Mouse (Mus musculus): ENCODE results near the gene Stxbp2. TPM values are rescaled to one million over a fixed set of nuclear protein-coding genes. Genes with fewer than 3 reads are reported as not detected.

The Stxbp2 gene
- polyA plus RNA-seq, 1 experiment from 2014 or later = 76.5 TPM

DNA sequence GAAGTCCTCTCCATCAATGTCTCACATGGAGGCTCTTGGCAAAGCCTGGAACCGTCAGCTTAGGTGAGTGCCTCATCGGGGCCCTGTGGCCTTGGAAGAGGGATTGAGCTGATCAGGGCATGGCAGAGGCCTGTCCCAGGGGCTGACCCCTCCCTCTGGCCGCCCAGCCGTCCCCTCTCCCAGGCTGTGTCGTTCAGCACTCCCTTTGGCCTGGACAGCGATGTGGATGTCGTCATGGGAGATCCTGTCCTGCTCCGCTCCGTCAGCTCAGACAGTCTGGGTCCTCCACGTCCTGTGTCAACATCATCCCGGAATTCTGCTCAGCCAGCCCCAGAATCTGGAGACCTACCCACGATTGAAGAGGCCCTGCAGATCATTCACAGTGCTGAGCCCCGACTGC lies 27.3 kb upstream of the Stxbp2 start:
- Histone ChIP-seq H3K4me1 (no peaks in the 10 kb centered on the region), H3K9me3 (replicated peaks) (no peaks in the 10 kb centered on the region), H3K9ac (no peak overlapping the region), H3K27me3 (replicated peaks) (0 out of 2 replicates have a peak, but pooled peaks cover 2% of the 10 kb centered on the region), H3K36me3 (peaks cover 12% of the 10 kb centered on the region), H3K27ac (no peak overlapping the region), H3K4me2 (no peak overlapping the region), H3K4me3 (no peak overlapping the region)
- ATAC-seq = no peak
- 58% methylated on average over 13 of the region's 13 CpGs for WGBS (ENCODE audit: insufficient replicate concordance)

- H3K4me2 ChIP-seq = no peak overlapping the region
- WGBS (ENCODE audit: insufficient replicate concordance) = 60% methylated on average over 16 of the region's 16 CpGs
- no peak overlapping the region for H3K4me3 ChIP-seq
- no peaks in the 10 kb centered on the region for H3K4me1 ChIP-seq
- no peaks in the 10 kb centered on the region for H3K9me3 ChIP-seq (replicated peaks)
- ATAC-seq = no peak
- no peak overlapping the region for H3K9ac ChIP-seq
- peaks cover 43% of the 10 kb centered on the region for H3K36me3 ChIP-seq
- H3K27ac ChIP-seq = no peak overlapping the region
- no peaks in the 10 kb centered on the region for H3K27me3 ChIP-seq (replicated peaks)
Measured at GRCm38 (mm10) chr8:3606593-3606992, 24.2 kb upstream of the Stxbp2 start.

DNA sequence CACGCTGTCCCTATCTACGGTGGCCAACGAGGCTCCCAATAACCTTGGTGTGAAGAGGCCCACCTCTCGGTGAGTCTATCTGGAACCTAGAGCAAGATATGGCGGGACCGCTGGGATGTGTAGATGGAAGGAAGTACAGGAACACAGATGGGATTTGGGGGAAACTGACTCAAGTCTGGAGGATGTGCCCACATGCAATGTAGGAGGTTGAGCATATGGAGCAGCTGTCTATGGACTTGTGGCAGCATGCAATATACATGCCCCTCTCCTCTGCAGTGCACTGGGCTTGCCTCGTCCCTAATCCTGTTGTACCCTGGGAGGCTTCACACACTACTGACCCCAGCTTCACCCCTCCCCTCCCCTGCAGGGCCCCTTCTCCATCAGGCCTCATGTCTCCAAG lies 22.9 kb upstream of the Stxbp2 start:
- H3K9me3 ChIP-seq (replicated peaks) = no peaks in the 10 kb centered on the region
- no peak overlapping the region for H3K4me2 ChIP-seq
- no peaks in the 10 kb centered on the region for H3K4me1 ChIP-seq
- 83% methylated on average over 7 of the region's 7 CpGs for WGBS (ENCODE audit: insufficient replicate concordance)
- peaks cover 56% of the 10 kb centered on the region for H3K36me3 ChIP-seq
- no peak overlapping the region for H3K9ac ChIP-seq
- no peaks in the 10 kb centered on the region for H3K27me3 ChIP-seq (replicated peaks)
- no peak overlapping the region for H3K4me3 ChIP-seq
- H3K27ac ChIP-seq = no peak overlapping the region
- ATAC-seq = no peak

- H3K36me3 ChIP-seq = peaks cover 70% of the 10 kb centered on the region
- no peak overlapping the region for H3K4me2 ChIP-seq
- H3K27ac ChIP-seq = no peak overlapping the region
- H3K4me3 ChIP-seq = no peak overlapping the region
- no peak for ATAC-seq
- no peaks in the 10 kb centered on the region for H3K4me1 ChIP-seq
- H3K9me3 ChIP-seq (replicated peaks) = no peaks in the 10 kb centered on the region
- H3K27me3 ChIP-seq (replicated peaks) = no peaks in the 10 kb centered on the region
- no peak overlapping the region for H3K9ac ChIP-seq
- WGBS (ENCODE audit: insufficient replicate concordance) = 83% methylated on average over 12 of the region's 12 CpGs
Measured at GRCm38 (mm10) chr8:3609046-3609815, 21.5 kb upstream of the Stxbp2 start.

- Histone ChIP-seq H3K9me3 (replicated peaks) (no peaks in the 10 kb centered on the region), H3K9ac (no peak overlapping the region), H3K36me3 (peaks cover 75% of the 10 kb centered on the region), H3K27ac (no peak overlapping the region), H3K27me3 (replicated peaks) (no peaks in the 10 kb centered on the region), H3K4me1 (no peaks in the 10 kb centered on the region), H3K4me3 (no peak overlapping the region), H3K4me2 (no peak overlapping the region)
- WGBS (ENCODE audit: insufficient replicate concordance) = 87% methylated on average over 6 of the region's 6 CpGs
- ATAC-seq = no peak
Measured at GRCm38 (mm10) chr8:3609816-3610150, 21.0 kb upstream of the Stxbp2 start.

DNA sequence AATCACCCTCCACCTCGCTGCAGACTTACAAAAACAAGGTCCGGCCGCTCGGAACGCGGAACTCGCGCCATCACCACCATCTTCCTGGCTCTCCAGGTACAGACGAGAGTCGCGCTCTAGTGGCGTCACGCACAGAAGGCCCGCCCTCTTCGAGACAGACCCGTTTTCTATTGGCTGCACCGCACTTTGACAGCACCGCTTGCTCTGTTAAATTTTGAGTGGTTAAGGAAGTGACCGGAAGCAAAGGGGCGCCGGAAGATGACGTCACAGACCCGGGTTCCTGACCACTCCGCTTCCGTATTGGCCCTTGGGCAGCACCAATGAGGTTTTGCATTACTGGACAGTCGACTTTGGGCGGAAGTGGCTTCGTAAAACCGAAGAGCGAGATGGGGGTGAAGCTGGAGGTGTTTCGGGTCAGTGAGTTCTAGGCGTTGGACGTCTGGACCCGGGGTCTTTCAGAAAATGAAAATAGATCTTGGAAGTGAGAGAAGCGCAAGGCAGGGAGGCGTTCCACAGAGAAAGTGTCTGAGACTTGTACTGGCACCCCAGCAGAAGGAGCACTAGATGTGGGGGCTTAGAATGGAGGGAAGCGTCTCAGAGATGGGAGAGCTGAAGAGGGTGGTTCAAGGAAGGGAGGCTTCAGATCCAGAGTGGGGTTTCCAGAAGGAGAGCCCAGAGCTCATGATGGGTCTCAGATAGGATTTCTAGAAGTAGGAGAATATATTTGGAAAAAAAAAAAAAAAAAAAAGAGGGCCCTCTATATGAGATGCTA lies 9.4 kb upstream of the Stxbp2 start, which contains the start of the genes Xab2 and Pet100:
TSS of gene Xab2 (minus strand) at position 118 of the 772 bp plus-strand sequence.
TSS of gene Pet100 (plus strand) at position 350 of the 772 bp plus-strand sequence.
- Histone ChIP-seq H3K4me3 (peak within 1 kb of the TSS; percentile 80), H3K9ac (peak within 1 kb of the TSS; percentile 77), H3K27ac (no peak within 1 kb of the TSS), H3K27me3 (replicated peaks) (no peaks in the 10 kb centered on the region), H3K36me3 (peaks cover 26% of the 10 kb centered on the region), H3K4me1 (peaks cover 21% of the 10 kb centered on the region), H3K4me2 (peak within 1 kb of the TSS; percentile 79), H3K9me3 (replicated peaks) (no peaks in the 10 kb centered on the region)
- WGBS (ENCODE audit: insufficient replicate concordance) = under 1% methylated on average over 37 of the region's 37 CpGs
- ATAC-seq = peak; percentile 97

GRCm38 (mm10) chr8:3622119-3622518 lies 8.6 kb upstream of the Stxbp2 start:
- no peak for ATAC-seq
- peaks cover 19% of the 10 kb centered on the region for H3K36me3 ChIP-seq
- no peak overlapping the region for H3K27ac ChIP-seq
- H3K27me3 ChIP-seq (replicated peaks) = no peaks in the 10 kb centered on the region
- H3K4me2 ChIP-seq = peak overlapping the region; percentile 79
- H3K4me1 ChIP-seq = peaks cover 21% of the 10 kb centered on the region
- H3K9ac ChIP-seq = peak overlapping the region; percentile 77
- no peaks in the 10 kb centered on the region for H3K9me3 ChIP-seq (replicated peaks)
- 51% methylated on average over 8 of the region's 8 CpGs for WGBS (ENCODE audit: insufficient replicate concordance)
- H3K4me3 ChIP-seq = peak overlapping the region; percentile 80

DNA sequence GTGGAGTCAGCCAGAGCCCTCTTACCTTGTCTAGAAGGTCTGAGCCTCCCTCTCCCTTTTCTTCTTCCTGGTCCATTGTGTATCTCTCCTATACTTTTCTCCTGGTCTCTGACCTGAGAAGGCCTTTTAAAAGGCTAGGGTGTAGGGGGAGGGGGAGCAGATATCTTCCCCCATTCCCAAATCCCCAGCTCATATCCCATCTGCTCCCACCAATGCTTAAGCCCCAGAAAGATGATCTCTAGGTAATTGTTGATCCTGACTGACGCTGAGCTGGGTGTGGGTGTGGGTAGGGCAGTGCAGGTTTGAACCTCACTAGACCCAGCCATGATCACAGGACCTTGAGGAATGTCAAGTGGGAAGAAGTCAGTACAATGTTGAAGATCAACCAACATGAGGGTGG lies 5.3 kb upstream of the Stxbp2 start, which contains the start of gene Pcp2:
TSS of gene Pcp2 (minus strand) at position 101 of the 400 bp plus-strand sequence.
- H3K4me3 ChIP-seq = no peak within 1 kb of the TSS
- ATAC-seq = no peak
- WGBS (ENCODE audit: insufficient replicate concordance) = 72% methylated on average over 1 of the region's 1 CpGs
- no peaks in the 10 kb centered on the region for H3K9me3 ChIP-seq (replicated peaks)
- peaks cover 13% of the 10 kb centered on the region for H3K4me1 ChIP-seq
- no peak within 1 kb of the TSS for H3K4me2 ChIP-seq
- no peak within 1 kb of the TSS for H3K27ac ChIP-seq
- H3K36me3 ChIP-seq = no peaks in the 10 kb centered on the region
- 0 out of 2 replicates have a peak, but pooled peaks cover 4% of the 10 kb centered on the region for H3K27me3 ChIP-seq (replicated peaks)
- H3K9ac ChIP-seq = no peak within 1 kb of the TSS

DNA sequence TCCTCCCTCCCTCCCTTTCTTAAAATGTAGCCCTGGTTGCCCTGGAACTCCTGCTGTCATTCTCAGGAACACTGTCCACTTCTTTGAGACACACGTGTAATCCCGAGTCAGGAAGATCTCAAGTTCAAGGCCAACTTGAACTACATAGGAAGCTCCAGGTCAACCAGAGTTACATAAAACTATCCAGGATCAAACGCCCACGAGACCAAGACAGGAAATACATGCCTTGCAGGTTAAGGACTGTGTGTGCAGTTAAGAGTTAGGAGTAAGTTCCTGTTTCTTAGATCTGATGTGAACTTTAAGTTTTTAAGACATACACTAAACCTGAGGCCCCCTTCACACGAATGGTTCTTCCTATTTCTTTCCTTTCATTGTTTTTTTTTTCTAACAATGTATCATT lies 3.8 kb upstream of the Stxbp2 start:
- no peak for ATAC-seq
- Histone ChIP-seq H3K9me3 (replicated peaks) (no peaks in the 10 kb centered on the region), H3K4me3 (no peak overlapping the region), H3K27me3 (replicated peaks) (0 out of 2 replicates have a peak, but pooled peaks cover 4% of the 10 kb centered on the region), H3K4me2 (no peak overlapping the region), H3K9ac (no peak overlapping the region), H3K4me1 (peaks cover 21% of the 10 kb centered on the region), H3K36me3 (no peaks in the 10 kb centered on the region), H3K27ac (no peak overlapping the region)
- WGBS (ENCODE audit: insufficient replicate concordance) = 26% methylated on average over 5 of the region's 5 CpGs

DNA sequence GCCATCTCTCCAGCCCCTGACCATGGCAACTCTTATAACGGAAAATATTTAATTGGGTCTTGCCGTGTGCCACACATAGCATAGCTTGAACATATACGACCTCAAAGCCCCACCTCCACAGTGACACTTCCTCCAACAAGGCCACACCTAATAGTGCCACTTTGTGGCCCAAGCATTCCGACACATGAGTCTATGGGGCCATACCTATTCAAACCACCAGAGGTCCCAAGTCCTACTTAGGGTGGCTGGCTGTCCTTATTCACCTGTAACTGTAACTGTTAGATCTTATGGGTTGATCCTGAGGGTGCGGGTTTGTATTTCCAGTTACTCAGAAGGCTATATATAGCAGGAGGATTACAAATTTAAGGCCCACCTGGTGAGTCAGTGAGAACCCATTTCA lies 2.7 kb upstream of the Stxbp2 start:
- no peaks in the 10 kb centered on the region for H3K9me3 ChIP-seq (replicated peaks)
- H3K9ac ChIP-seq = no peak overlapping the region
- 34% methylated on average over 5 of the region's 5 CpGs for WGBS (ENCODE audit: insufficient replicate concordance)
- peaks cover 23% of the 10 kb centered on the region for H3K4me1 ChIP-seq
- 0 out of 2 replicates have a peak, but pooled peaks cover 4% of the 10 kb centered on the region for H3K27me3 ChIP-seq (replicated peaks)
- H3K4me2 ChIP-seq = no peak overlapping the region
- H3K4me3 ChIP-seq = no peak overlapping the region
- no peak for ATAC-seq
- peaks cover 2% of the 10 kb centered on the region for H3K36me3 ChIP-seq
- H3K27ac ChIP-seq = no peak overlapping the region

DNA sequence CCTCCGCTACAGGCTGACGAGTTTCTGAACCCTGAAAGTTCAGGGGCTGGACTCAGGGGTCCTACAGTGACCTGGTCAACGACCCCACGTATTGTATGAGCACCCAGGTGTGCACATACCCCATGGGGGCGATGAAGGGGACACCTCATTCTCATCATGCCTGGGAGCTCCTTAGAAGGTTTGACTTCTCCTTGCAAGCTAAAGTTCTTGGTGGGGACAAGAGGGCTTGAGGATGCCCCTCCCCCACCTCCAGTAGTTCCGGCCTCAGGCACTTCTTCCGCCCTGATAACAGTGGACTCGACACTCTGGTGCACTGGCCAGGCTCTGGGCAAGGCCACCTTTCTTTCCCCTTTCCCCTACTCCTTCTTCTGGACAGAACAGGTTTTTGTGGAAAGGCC lies 722 bp downstream of the Stxbp2 start:
- Histone ChIP-seq H3K27ac (peak overlapping the region; percentile 66), H3K4me1 (peaks cover 23% of the 10 kb centered on the region), H3K9ac (peak overlapping the region; percentile 77), H3K4me3 (peak overlapping the region; percentile 80), H3K9me3 (replicated peaks) (no peaks in the 10 kb centered on the region), H3K36me3 (peaks cover 36% of the 10 kb centered on the region), H3K4me2 (peak overlapping the region; percentile 85), H3K27me3 (replicated peaks) (0 out of 2 replicates have a peak, but pooled peaks cover 4% of the 10 kb centered on the region)
- 2% methylated on average over 8 of the region's 8 CpGs for WGBS (ENCODE audit: insufficient replicate concordance)
- peak; percentile 63 for ATAC-seq

DNA sequence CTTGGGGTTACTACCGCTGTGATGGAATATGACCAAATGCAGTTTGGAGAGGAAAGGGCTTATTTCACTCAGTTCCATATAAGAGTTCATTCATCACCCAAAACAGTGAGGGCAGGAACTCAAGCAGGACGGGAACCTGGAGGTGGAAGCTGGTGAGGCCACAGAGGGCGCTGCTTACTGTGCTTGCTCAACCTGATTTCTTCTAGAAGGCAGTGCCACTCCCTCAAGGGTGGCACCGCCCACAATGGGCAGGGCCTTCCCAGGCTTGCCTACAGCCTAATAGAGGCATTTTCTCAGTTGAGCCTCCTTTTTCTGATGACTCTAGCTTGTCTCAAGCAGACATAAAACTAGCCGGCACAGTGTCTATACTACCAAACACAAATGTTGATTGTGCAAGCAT lies 15.0 kb downstream of the Stxbp2 start:
- Histone ChIP-seq H3K9ac (no peak overlapping the region), H3K4me3 (no peak overlapping the region), H3K36me3 (peaks cover 25% of the 10 kb centered on the region), H3K27me3 (replicated peaks) (0 out of 2 replicates have a peak, but pooled peaks cover 4% of the 10 kb centered on the region), H3K4me1 (no peaks in the 10 kb centered on the region), H3K9me3 (replicated peaks) (no peaks in the 10 kb centered on the region), H3K4me2 (no peak overlapping the region), H3K27ac (no peak overlapping the region)
- WGBS (ENCODE audit: insufficient replicate concordance) = 12% methylated on average over 5 of the region's 5 CpGs
- ATAC-seq = peak; percentile 78
